Mouse (Mus musculus) spleen, postnatal 14 days (tissue): ENCODE results near the gene Dpf3.

Source experiments
- DNase-seq, 2 experiments: peaks; one replicate each; pipeline ENCODE4 v3.0.0; 2021 to 2022; ENCODE audit warnings: low spot score in 2 of 2

Dpf3 gene

DNA sequence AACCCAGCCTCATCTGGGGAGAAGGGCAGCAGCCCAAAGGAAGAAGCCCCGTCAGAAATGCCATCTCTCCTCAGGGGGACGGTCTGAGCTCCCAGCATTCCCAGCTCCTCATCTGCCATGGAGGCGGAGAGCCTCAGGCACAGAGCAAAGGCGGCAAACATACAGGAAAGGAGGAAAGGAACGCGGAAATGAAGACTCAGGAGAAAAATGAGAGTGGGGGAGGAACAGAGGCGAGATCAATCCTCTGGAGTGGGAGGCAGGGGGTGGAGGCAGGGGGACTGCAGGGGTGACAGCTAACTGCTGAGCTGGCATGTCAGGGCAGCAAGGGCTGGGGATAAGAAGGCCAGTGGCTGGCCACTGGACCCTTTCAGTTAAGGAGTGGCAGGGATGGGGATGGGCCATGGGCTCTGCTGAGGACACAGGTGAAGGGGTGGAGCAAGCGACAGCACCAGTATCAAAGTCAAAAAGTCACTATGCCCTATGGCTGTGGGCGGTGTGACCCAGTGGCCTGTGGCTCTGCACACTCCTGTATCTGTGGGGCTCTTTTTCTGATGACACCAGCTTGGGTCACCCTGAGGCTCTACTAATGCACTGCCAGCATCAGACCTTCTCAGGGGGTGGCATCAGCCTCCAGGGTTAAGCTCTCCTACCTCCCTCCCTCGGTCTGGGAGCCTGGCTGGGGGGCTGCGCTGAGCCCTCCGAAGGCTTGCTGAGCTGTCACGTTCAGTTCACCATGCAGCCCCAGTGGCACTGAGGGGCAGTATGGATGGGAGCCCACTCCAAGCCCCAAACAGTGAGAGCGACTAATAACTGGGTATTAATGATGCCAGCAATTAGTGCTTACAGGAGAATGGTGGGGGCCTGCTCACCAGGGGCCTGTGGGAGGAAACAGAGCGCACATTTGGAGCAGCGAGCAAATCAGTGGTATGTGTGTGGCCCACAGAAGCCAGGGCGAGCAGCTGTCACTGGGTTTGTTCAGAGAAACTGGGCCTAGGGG, 200.7 kb downstream of the Dpf3 start:
- DNase-seq, result no peak

DNA sequence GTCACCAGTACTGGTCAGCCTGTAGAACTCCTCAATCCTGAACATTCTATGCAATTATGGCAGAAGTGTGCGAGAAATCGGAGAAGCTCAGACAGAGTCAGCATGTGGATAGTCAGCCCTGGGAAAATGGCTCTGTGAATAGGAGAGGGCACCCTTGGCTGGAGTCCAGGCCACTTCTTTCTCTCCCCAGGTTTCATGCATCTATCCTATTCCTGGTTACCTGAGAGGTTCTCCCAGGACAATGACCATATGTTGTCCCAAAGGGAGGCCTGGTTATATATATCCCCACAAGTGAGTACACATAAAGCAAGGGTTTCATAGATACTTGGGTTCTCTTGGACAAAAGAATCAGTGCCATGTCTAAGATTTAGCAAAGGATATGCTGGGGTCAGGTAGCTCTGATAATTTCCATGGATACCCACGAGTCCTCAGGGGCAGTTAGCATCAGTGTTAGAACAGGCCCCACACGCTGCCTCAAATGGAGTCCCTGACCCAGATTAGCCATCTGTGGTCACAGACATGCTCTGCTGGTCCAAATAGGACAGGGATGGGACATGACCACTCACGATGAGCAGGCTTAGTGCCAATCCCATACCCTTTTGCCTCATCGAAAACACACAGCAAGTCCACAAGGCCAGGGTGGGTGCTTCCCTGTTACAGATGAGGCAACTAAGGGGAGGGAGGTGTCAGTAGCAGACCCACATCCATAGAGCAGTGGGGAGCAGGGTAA, 203.8 kb downstream of the Dpf3 start:
- no peak for DNase-seq

DNA sequence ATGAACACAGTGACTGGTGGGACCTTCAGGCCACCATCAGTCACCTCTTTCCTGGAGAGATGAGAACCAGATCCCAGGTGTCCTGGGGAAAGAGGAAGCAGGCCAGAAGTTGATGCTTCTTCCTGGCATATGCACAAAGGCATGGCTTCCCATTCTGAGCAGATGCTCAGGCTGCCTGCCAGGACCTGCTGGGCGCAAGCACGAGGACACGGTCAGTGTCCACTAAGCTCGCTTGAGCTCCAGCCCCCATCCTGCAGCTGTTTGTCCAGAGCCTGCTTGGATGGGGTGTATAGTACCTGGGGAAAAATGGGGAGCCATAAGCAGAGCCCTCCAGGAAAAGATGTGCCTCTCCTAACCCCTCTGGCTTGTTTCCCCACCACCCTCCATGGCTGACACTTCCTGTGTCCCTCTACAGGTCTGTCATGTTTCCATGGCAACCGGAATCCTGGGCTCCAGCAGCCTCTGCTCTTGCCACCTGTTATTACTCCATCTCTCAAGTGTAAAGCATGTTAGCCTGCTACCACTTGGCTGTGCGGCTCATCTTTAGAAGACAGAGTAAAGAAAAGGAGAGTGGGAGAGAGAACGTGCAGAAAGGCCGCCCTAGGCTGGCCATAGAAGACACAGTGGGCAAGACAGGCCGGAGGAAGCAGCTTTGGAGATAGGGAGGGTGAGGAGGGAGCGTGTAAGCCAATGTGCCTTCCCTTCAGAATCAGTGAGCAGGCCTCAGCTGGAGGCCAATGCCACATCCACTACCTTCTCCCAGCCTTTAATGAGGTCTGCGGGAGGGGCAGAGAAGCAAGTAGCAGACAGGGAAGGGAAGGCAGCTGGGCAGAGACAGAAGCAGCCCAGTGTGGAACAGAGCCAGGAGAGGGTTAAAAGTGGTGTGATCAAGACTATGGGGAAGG, 209.7 kb downstream of the Dpf3 start:
- DNase-seq, result no peak

DNA sequence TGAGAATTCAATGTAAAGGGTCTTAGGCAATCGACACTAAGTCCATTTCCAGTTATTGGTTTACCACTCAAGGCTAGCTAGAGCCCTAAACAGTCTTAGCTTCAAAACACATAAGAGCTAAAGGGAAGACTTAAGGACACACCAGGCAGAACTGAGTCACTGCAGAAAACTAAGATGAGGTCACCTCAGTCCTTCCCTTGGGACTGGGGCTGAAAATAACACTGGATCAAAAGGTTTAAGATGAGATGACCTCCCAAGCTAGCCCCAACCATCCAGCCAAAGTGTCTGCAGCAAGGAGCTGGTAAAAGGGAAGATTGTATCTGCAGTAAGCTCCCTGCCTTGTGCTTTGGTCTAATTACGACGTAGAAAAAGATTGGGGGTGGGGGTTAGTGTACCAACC, 216.3 kb downstream of the Dpf3 start:
- no peak for DNase-seq

DNA sequence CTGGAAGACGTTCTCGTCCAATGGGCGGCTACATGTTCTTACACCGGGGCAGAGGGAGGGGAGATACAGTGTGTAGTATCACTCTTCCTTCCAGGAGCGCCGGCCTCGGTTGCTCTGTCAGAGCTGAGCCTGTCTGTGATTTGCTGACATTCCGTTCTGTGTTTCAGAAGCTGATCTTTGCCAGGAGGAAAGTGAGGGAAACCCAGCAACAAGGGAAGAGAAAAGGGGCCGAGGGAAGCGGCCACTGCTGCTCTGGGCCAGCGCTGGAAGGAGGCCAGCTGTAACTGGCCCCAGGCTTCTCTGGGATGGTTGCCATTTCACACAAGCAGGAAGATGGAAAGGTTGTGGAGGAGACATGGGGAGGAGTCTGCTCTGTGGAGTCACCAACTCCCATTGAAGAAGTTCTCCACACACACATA, 219.0 kb downstream of the Dpf3 start:
- no peak for DNase-seq

DNA sequence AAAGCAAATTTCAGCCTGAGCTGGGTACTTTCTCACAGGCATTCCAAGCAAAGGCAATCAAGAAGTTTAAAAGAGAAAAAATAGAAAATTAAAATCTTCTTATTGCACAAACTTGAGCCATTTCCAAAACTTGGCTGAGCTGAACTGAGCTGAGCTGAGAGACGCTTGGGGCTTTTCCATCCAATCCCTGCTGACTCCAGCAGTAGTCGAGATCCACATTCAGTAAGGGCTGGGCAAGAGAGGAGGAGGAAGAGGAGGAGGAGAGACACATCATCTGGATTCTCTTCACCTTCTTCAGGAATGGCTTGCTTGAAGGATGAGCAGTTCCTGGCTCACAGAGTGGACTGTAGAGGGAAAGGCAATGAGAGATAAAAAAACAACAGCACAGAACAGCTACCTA, 227.0 kb downstream of the Dpf3 start:
- no peak for DNase-seq

DNA sequence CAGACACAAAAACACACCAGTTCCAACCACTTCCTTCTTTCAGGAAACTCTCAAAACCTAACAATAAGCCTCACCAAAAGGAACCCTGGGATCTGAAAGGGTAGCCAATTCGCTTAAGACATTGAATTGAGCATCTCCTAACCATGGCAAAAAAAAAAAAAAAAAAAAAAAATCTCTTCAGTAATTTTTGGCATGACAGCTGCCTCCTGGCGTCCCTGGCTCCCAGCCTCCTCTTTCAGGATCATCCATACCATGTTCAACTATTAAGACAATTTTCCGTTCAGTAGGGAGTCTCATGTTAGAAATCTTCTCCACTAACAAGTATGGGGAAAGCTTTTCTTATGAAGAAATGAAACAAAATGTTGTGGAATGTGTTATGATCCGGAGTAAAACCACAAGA, 233.1 kb downstream of the Dpf3 start:
- DNase-seq, result no peak

DNA sequence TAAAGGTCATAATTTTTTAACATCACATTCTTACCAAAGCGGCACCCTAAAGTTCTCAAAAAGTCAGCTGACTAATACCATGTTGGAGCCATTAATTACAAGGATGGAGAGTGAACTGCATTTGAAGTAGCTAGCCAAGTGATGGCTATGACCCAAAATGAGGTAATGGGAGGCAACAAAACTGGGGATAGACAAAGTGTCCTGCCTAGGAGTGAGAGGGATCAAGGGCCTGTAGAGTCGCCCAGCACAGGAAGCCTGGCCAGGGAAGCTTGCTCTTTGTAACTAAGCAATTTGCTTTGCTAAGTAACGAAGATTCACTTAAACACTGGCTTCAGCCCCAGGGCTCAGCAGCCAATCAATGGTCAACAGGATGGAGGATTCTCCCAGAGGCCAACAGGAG, 238.4 kb downstream of the Dpf3 start:
- no peak for DNase-seq

DNA sequence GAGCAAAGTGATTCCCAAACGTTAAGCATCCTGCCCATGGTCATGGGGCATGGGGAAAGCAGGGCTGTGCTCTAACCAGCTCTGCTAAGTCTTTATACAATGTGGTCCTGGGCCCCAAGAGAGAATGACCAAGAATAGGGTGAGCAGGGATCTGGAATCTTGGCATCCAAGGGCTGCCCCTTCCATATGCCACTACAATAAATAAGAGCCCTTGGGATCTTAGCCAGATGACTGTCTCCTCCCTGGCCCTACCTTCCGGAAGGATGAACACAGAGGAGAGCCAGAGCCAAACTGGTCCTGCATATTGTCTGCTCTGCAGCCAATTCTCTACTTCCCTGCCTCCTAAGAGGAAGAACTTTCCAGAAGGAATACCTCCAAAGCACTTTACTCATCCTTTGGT, 238.9 kb downstream of the Dpf3 start:
- DNase-seq, result no peak

DNA sequence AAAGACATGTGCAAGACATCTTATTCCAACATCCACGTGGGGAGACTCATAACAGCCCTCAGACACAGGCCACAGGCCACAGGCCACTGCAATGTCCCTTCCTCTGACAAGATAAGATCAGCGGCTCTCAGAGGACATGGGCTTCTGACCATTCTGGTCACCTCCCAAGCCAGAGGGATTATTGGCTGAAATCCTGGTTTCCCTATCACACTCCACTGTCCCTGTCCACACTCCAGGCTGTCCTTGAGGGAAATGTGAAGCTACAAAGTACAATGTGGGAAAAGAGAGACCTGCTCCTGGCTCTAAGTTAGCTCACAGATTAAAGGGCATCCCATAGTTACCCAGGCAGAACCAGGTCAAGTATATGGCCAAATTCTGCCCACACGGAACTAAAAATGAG, 239.8 kb downstream of the Dpf3 start:
- DNase-seq, result no peak

DNA sequence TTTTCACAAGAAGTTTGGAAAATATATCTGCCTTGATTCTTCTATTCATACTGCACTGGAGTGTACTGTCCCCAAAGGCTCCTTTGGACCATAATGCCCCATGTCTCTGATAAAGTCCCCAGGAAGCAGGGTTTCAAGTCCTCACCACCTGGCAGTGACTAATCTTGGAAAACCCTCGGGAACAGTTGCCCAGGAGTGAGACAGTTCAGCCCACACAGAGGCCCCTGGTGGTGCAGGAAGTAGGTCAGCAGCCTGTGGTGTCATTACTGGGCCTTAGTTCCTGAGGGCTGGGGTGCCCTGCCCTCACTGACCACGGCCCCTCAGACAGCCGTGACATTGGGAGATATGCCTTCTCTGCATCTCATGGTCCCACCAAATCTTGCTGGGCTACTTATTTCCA, 246.5 kb downstream of the Dpf3 start:
- DNase-seq, result no peak

DNA sequence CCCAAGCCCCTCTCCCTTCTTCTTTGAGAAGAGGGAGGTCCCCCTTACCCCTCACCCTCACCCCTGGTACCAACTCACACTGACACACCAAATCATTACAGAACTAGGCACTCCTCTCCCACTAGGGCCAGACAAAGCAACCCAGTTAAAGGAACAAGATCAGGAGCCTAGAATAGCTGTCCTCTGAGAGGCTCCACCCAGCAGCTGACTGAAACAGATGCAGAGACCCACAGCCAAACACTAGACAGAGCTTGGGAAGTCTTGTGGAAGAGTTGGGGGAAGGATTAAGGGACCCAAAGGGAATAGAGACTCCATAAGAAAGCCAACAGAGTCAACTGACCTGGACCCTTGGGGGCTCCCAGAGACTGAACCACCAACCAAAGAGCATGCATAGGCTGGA, 246.9 kb downstream of the Dpf3 start:
- DNase-seq, result no peak

DNA sequence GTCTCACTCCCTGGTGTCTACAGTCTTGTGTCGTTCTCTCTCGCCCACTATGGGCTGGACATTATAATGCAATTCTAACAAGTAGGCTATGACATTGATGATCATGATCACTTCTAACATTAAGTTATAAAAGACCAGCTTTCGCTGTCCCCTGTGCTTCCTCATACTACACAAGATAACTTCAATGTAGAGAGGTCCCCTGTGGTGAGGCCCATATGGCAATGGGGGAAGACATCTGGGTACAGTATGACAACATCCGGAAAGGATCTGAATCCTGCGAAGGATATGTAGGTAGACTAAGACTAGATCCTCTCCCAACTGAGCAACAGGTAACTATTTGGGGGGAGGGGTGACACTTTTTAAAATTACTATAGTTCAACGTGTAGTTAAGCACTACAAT, 251.7 kb downstream of the Dpf3 start:
- DNase-seq, result no peak

DNA sequence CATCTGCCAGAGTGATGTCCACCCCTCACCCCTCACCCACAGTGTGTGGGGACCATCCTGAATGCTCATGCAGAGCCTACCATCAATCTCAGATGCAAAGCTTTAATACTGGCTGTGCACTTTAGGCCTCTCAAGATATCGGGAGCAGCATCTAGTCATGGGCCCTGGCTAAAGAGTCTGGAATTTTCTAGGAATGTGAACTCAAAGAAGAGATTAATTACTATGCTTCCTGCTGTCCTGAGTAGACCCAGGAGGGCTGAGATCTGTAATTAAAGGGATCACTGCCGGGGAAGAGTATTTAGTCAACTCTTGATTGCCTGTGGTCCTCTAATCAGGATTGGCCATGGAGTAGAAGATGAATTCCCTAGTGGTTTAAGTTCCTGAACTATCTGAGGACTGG, 252.5 kb downstream of the Dpf3 start:
- no peak for DNase-seq

DNA sequence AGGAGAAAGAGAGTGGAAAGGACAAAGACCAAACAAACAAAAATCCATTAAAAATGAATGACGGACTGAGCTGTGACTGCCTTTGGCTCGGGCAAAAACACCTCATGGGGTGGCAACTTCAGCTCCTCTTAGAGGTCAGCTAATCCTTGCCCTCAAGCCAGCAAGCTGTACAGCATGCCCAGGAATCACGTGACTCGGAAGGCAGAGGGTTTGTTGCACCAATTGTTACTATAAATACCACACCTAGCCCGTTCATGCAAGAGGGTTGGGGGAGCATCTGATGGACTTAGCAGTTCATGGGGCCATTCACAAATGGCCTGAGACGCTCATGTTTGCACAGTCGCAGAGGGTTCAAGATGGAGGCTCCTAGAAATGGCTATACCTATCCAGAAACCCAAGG, 253.9 kb downstream of the Dpf3 start:
- DNase-seq, result no peak

DNA sequence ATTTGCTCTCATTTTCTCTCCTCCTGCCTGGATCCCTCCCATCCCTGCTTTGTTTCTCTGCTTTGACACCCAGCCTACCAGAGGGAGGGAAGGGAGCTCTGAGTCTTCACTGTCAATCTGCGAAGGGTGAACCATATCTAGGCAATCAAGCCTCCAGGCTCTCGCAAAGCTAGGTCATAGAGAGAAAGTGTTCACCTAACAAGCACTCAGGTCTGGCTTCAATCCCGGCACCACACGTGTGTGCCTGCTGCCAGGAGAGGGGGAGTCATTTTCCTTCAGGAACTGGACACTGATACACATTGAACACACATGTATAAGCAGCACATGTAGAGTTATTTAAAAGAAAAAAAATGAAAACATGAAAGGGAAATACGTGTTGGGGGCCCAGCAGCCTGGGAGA, 254.6 kb downstream of the Dpf3 start:
- no peak for DNase-seq

DNA sequence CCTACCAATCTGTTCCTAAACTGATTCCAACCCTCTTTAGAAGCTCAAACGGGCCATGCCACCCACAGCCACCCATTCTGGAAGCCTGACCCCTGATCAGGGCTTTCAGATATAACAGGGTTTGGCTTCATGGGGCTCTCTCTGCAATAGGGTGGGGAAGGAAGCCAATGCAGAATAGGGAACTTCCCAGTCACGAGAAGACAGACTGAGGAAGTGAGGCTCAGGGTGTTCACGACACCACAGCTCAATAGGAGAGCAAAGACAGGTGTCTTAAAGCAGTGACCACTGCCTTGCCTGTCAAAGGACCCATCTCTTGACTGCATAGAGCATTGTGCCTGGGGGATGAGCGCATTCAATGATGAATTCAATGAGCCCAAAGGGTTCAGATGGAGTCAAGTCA, 256.3 kb downstream of the Dpf3 start:
- no peak for DNase-seq

DNA sequence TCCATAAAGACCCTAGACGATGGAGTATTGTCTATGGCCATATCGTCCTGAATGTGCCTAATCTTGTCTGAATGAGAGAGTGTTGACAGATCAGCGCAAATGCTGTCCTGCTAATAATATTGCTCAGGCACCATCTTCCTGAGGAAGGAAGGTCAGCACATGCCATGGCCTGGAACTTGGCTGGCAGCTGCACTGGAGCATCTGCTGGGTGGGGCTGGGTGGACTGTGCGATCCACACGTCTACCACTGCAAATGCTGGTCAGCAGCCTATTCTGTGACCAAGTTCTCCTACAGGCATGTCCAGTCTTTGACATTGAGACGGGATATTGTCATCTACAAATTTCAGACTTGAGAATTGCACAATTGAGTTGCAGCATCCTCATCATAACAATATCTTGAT, 257.8 kb downstream of the Dpf3 start:
- no peak for DNase-seq

DNA sequence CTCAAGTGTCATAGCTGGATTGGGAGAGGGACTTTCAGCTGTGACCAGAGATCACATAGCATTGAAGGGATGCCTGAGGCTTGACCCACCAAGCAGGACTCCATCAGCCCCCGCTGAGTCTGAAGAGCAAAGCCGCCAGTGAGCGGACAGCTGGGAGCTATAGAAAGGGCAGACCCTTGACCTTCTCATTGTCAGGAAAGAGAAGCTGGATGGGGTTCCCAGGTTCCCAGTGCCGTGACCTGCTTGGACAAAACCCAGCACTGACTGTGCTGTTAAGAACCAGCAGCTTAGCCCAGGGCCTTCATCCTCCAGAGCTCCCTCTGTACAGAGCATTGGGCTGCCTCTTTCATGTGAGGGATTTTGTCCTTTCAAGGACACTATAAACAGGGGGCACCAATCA, 260.5 kb downstream of the Dpf3 start:
- DNase-seq, result no peak

DNA sequence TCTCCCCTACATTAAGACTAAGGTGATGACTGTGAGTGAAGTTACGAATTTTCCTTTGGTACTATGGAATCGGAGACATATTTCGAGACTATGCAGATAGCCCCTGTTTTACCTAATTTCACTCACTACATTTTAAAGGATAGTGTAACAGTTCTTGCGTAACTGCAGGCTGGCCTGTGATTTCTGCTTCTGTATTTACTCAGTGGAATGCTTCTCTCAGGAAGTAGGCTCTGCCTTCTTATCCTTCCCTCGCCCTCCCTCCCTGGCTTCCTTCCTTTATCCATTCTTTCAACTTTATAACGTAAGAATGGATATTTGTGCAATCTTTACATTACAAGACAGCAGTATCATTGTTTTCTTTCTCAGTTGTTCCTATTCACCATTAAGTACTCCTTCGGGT, 266.6 kb downstream of the Dpf3 start:
- no peak for DNase-seq

DNA sequence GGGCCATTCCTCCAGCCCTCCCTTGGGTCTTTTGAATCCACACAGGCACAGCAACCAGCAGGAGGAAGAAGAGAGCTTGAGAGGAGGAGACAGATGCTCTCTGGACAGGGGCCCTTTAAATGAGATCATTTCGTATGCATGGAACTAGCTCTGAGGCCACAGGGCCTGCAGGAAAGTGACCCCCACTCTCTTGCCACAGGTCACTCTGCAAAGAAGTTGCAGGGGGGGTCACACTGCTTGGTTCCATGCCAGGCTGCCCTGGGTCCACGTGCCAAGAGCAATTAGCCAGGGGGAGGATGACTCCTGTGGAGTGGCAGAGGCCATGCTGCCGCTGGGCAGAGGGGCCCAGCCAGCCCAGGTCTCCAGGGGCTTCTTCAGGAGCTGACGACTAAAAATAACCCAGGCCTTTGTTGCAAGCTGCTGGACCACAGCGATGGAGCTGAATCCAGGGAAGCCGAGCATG, 273.6 kb downstream of the Dpf3 start:
- DNase-seq, result no peak

DNA sequence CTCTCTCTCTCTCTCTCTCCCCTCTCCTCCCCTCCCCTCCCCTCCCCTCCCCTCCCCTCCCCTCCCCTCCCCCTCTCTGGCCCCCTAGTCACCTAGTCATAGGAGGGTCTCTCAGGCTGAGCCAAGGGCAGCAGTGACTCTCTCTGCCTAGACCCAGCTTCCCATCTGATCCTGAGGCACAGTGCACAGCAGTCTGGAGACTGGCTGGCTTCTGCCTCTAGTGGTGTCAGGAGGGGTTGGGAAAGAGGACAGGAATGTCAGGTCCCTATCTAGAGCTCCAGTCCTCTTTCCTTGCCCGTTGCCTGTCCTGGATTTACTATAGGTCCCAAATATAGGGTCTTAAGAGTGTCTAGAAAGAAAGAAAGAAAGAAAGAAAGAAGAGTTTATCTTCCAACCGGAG, 275.5 kb downstream of the Dpf3 start:
- no peak for DNase-seq
